Mouse (Mus musculus) adrenal gland, postnatal 4 days (tissue): ENCODE measurements around the gene Hs2st1. TPM values are rescaled to one million over a fixed set of nuclear protein-coding genes. Genes with fewer than 3 reads are reported as not detected.
"Not testable (repeated sequence)": the region's sequence is repeated elsewhere in the genome, so short reads cannot be mapped to it uniquely, and the experiment has no call there.

Source experiments
- DNase-seq, 2 experiments: peaks; one replicate each; pipeline ENCODE4 v3.0.0; 2021 to 2022; ENCODE audit warnings: low spot score in 2 of 2, mixed read lengths in 2 of 2
- long read RNA-seq, 2 experiments: library from polyadenylated mRNA; stranded (forward); transcript quantifications; one replicate each; pipeline ENCODE4 v2.0.0; 2021
- total RNA-seq, 2 experiments: library from RNA; stranded (reverse); gene quantifications; 2 replicates each; pipeline ENCODE4 v1.2.3; 2021

Hs2st1 gene
- total RNA-seq: 10 to 100 TPM; 27.8 to 31.1 TPM
- long read RNA-seq, experiment 1, full-length matches to known transcripts: 12 of 18 reads
- long read RNA-seq, experiment 1, partial matches to known transcripts: 0 of 18 reads
- long read RNA-seq, experiment 1, other reads (novel, unspliced or antisense): 6 of 18 reads
- long read RNA-seq, experiment 2, full-length matches to known transcripts: 34 of 49 reads
- long read RNA-seq, experiment 2, partial matches to known transcripts: 2 of 49 reads
- long read RNA-seq, experiment 2, other reads (novel, unspliced or antisense): 13 of 49 reads

DNA sequence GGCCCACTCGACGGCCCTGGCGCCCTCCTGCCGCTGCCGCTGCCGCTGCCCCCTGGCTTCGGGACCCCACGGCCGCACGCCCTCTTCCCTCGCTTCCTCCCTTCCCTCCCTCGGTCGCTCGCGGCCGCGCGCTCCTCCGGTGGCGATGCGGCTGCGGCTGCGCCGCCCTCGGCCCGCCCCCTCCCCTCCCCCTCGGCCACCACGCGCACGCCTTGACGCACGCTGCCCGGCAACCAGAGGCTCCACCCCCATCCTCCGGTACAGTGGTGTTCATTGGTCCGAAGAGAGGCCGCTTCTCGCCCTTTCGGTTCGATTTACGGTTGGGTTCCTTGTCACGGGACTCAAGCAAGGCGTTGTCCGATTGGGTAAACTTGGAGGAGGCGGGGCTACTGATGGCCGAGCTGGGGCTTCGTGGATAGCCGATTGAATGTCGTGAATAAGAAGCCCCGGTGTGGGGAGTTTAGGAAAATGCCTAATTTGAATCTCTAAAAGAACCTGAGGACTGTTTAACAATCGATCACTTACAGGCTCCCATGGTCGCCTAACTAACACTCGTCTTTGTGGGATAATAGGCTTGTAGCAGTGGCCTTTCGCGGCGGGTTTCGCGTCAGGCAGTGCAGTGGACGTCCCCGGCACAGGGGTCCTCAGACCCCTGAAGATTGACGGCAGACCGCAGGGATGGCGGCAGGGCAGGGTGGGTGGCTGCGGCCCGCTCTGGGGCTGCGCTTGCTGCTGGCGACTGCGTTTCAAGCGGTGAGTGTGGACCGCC, at the start of gene Hs2st1, which contains the start of gene Selenof:
Hs2st1 (minus strand) TSS at position 135 of the 769 bp plus-strand sequence.
Selenof (plus strand) TSS at position 258 of the 769 bp plus-strand sequence.
- peak; percentile 85 to 93 for DNase-seq

DNA sequence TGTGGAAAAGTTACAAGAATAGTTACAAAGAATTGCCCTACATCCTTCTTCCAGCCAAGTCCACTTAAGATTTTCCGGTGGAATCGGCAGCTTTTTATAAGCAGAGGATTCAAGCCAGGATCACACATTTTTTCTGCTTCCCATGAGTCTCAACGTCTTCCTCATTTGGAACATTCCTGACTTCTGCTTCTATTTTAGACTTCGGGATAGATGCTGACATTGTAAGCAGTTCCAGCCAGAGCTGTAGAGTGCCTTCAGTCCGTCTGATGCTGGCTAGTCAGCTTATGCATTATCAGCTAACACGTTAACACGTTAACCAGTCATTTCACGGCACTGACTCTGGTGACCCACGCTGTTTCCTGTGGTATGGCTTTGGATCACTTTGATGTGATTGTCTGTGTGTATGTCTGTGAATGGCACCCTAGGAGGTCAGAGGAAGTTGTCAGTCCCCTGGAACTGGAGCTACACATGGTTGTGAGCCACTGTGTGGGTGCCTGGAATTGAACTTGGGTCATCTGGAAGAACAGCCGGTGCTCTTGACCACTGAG, 47.7 kb upstream of the Hs2st1 start:
- no peak for DNase-seq

DNA sequence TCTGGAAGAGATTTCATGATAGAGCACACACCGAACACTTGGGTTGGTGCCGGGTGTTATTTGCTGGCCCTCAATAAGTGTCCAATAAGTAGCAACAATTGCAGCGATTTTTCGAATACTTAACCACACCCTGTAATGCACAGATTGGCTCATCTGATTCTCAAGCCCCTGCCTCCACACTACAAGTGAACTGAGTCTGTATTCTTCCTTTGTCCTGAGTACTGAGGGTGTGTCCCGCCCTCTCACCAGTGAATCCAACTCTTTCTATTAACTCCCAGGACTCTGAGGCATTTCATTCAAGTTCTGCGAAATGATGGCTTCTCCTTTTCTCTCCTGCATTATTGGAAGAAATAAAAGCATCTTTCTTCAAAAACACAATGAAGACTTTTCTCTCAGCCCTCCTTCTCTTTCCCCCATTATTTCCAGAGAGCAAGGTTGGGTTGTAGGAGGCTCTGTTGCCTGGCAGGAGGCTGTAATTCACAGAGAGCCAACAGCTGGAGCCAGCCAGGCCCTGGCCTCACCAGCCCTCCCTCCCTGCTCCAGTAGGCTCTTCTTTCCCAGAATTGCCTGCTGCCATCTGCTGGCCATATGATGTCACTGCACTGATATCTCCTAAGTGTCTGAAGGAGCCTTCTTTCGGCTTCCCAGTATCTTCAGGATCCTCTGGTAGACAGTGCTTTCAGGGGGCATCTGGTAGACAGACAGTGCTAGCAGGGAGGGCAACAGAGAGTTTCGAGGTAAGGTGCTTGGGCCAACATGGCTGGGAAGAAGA, 46.9 kb upstream of the Hs2st1 start:
- peak; percentile 42 to 65 for DNase-seq

- no peak for DNase-seq
These were observed 45.5 kb upstream of the Hs2st1 start for GRCm38 (mm10) chr3:144615459-144615858.

GRCm38 (mm10) chr3:144614698-144615097, 44.7 kb upstream of the Hs2st1 start:
- no peak for DNase-seq

DNA sequence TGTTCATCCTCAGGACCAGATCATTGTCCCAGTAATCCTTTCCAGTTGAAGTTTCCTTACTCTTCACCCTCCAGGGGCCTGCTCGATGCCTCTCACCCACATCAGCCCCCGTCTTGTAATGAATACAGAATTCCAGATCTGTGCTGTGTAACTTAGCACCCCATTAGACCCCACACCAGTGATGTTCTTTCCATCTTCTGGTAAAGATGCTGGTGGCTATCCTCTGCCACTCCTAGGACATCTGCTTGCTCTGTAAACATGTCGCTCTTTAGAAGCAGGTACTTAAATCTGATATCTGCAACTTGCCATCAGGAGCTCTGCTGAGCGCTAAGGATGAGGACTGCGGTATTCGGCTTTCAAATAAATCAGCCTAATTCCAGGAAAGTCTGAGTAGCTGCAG, 44.3 kb upstream of the Hs2st1 start:
- no peak for DNase-seq

DNA sequence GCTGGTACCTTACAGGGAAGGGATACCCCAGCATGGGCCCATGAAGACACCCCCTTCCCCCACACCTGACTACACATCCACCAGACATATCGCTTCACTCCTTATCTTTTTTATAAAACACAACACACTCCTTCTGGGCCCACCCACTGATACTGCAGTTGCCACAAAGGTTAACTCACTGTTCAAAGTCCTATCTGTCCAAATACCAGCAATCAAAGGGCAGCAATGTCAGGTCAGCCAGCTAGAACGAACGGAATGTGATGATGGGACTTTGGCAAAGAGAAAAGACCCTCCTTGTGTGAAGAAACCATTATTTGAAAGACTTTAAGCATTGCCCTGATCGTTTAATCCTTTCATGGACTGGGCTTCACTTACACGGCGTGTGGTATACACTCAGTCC, 42.4 kb upstream of the Hs2st1 start:
- no peak for DNase-seq

DNA sequence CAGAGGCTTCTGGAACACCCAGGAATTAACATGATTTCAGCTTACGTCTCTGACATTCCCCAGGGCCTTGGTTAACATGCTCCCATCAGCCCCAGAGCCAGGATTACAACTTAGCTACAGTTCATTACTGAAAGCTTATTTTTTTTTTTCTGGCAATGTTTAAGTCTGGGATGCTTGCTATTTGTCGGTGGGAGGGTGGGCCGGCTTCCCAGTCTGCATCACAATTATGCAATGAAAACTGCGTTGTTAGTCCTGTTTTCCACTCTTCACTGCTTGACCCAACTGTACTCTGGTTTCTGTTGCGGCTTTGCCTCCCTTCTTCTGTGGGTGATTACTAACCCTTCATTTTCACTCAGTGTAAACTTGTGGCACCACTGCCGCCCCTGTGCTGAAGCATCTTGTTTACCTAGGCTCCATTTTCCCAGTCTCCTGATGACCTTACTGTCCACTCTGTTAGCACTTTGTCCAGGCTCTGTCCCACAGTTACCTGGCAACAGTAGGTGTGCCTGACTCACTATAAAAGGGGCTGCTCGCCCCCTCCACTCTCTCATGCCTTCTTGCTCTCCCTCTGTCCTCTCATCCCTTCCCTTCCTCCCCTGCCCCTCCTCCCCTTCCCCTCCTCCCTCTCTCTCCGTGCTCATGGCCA, 41.8 kb upstream of the Hs2st1 start:
- DNase-seq: no peak

- no peak for DNase-seq
These were observed 40.8 kb upstream of the Hs2st1 start for GRCm38 (mm10) chr3:144610759-144611158.

GRCm38 (mm10) chr3:144608090-144608489, 38.1 kb upstream of the Hs2st1 start:
- DNase-seq: no peak

GRCm38 (mm10) chr3:144606449-144606848, 36.5 kb upstream of the Hs2st1 start:
- no peak for DNase-seq

DNA sequence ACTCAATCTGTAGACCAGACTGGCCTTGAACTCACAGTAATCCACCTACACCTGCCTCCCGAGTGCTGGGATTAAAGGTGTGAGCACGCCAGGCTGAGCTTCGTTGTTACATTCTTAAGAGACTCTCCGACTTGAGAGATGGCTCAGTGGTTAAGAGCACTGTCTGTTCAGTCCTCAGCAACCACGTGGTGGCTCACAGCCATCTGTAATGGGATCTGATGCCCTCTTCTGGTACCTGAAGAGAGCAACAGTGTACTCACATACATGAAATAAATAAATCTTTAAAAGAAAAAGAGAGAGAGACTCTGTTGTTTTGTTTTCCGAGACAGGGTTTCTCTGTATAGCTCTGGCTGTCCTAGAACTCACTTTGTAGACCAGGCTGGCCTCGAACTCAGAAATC, 35.8 kb upstream of the Hs2st1 start:
- not testable (repeated sequence) for DNase-seq

DNA sequence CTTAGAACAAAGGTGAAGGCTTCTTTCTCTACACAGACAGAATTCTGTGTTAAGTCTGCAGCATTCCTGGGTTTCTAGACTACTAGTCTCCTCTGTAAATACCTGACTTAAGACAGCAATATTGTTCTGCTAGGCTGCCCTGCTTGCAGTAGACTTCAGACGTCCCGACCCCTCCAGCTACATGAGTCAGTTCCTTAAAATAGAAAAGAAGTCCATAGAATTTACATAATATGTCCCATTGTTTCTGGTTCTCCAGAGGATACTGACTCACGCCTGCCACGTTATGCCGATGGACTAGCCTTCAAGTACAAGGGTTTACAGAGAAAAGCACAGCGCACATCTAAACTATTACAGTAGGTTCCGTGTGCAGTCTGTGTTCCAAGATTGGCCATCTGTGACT, 34.2 kb upstream of the Hs2st1 start:
- no peak for DNase-seq

DNA sequence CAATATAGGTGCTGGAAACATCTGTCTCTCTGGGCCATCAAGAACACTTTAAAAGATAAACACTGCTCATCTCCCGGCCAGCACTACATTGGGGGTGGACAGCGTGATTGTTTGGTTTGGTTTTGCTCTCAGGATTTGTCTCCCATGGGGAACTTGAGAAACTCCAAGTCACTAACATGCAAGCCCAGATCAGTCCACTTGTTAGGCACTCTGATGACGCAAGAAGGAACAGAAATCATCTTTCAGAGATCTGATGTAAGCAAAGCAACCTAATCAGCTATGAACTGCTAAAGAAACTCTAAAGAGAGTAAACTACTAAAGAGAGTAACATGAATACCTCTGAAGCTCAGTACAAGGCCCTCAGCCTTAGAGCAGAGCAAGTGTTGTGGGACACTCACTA, 33.6 kb upstream of the Hs2st1 start:
- DNase-seq: no peak

GRCm38 (mm10) chr3:144602819-144603218, 32.8 kb upstream of the Hs2st1 start:
- DNase-seq: no peak

GRCm38 (mm10) chr3:144602413-144602812, 32.4 kb upstream of the Hs2st1 start:
- no peak for DNase-seq

DNA sequence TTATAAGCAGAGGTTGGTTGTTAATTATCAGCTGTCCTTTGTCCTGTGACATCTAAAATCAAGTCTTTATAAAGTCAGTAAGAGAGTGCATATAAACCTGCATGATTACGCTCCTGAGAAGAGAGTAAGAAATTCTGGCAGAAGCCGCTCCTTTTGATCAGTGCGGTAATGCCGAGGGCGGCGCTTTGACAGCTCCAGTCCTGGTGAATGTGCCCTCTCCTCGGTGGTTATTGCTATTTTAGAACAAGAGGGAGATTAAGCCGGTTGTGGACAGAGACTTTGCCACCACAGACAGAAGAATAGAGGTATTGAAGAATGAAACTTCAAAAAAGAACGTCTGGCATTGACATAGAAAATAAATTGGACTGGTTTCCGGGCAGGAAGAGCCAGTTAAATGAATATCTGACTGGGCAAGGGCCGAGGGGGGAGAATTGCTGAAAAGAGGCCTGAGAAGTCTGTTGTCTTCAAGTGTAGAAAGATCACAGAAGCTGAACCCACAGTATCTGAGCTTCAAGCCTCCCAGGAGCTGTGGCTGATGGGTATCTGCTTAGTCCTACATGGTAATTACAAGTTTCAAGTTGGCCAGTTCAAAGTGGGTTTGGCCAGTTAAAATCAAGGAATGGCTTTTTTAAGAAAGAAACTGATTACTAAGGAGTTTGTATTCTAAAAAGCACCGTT, 27.9 kb upstream of the Hs2st1 start:
- DNase-seq: no peak

DNA sequence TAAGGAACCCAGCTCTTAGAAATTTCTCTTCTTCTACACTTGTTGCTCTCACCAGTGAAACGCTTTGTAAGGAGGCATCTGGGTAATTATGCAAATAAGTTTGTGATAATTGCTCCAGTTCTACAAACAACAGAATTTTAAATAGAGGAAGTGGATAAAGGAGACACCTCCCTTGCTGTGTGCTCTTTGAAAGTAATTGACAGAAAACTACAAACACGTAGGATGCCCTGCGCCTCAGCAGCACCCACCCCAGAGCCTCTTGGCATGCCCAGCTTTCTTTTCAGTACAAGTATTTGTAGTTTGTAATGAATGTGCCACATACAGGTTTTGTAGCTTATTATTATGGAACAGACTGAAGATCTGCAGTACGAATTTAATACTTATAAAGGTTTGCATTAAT, 27.1 kb upstream of the Hs2st1 start:
- DNase-seq: no peak

- DNase-seq: no peak
These were observed 23.2 kb upstream of the Hs2st1 start for GRCm38 (mm10) chr3:144592992-144593785.
